Mouse (Mus musculus) intestine, embryonic 15.5 days (tissue): Measurements from ENCODE around the gene AI413582. TPM values are rescaled to one million over a fixed set of nuclear protein-coding genes. Genes with fewer than 3 reads are reported as not detected.
A peak's percentile ranks its signal among the peaks of the same experiment; 100 is the strongest.

Experiments used
- ATAC-seq: fragments of 200-750 bp; cut with Nextera tagmentation; 2 replicates; pipeline ENCODE4 v1.8.0; 2017; ENCODE audit warnings: moderate TSS enrichment, moderate library complexity
- H3K27ac ChIP-seq: fragments of 300-500 bp; sonication (generic); 2 replicates; pipeline ENCODE4 v1.5.1; 2015; ENCODE audit warnings: mild to moderate bottlenecking, inconsistent platforms
- H3K27me3 ChIP-seq: fragments of 300-500 bp; sonication (generic); replicated peaks from 2 replicates; pipeline ENCODE4 v1.6.1; 2015; ENCODE audit warnings: inconsistent platforms
- H3K36me3 ChIP-seq: fragments of 300-500 bp; sonication (generic); 2 replicates; pipeline ENCODE4 v1.6.1; 2015; ENCODE audit warnings: inconsistent platforms
- H3K4me1 ChIP-seq: fragments of 300-500 bp; sonication (generic); replicated peaks from 2 replicates; pipeline ENCODE4 v1.6.1; 2015; ENCODE audit warnings: inconsistent platforms
- H3K4me2 ChIP-seq: fragments of 300-500 bp; sonication (generic); replicated peaks from 2 replicates; pipeline ENCODE4 v1.6.1; 2015; ENCODE audit warnings: mild to moderate bottlenecking, inconsistent platforms
- H3K4me3 ChIP-seq: fragments of 300-500 bp; sonication (generic); replicated peaks from 2 replicates; pipeline ENCODE4 v1.5.1; 2015; ENCODE audit warnings: inconsistent platforms
- H3K9ac ChIP-seq: fragments of 300-500 bp; sonication (generic); 2 replicates; pipeline ENCODE4 v1.6.1; 2015; ENCODE audit warnings: inconsistent platforms
- H3K9me3 ChIP-seq: fragments of 300-500 bp; sonication (generic); 2 replicates; pipeline ENCODE4 v1.6.1; 2016; ENCODE audit warnings: inconsistent platforms
- WGBS: fragments of 180-500 bp; shearing (Covaris S2); methylation state at CpG from one replicate; pipeline ENCODE4 v1.1.7; 2015; 5-methylcytosine and 5-hydroxymethylcytosine counted together
- polyA plus RNA-seq: library from polyadenylated mRNA; unstranded; fragments of >200 nt; fragmentation: Nextera tagmentation; extraction: Ambion mirVana; gene quantifications from 2 replicates; pipeline ENCODE4 v1.2.1, GENCODE M21; 2015

The AI413582 gene
- polyA plus RNA-seq, 1 experiment from 2014 or later = 29.7 TPM

GRCm38 (mm10) chr17:27558845-27559244 is 6.7 kb downstream of the AI413582 start:
- H3K4me3 ChIP-seq = peak overlapping the region; percentile 89
- 16% methylated on average over 5 of the region's 5 CpGs for WGBS
- H3K4me1 ChIP-seq = peaks cover 31% of the 10 kb centered on the region

GRCm38 (mm10) chr17:27557927-27558661 is 7.5 kb downstream of the AI413582 start:
- H3K36me3 ChIP-seq = no peaks in the 10 kb centered on the region
- WGBS = 7% methylated on average over 14 of the region's 14 CpGs
- no peak for ATAC-seq
- H3K4me1 ChIP-seq = peaks cover 31% of the 10 kb centered on the region
- H3K9ac ChIP-seq = peak overlapping the region; percentile 84
- H3K4me2 ChIP-seq = peak overlapping the region; percentile 83
- H3K9me3 ChIP-seq = no peaks in the 10 kb centered on the region
- H3K27ac ChIP-seq = peak overlapping the region; percentile 95
- no peaks in the 10 kb centered on the region for H3K27me3 ChIP-seq
- peak overlapping the region; percentile 89 for H3K4me3 ChIP-seq

More at GRCm38 (mm10) chr17:27558845-27559244, 6.7 kb downstream of the AI413582 start:
- no peaks in the 10 kb centered on the region for H3K27me3 ChIP-seq
- no peak for ATAC-seq
- no peaks in the 10 kb centered on the region for H3K36me3 ChIP-seq
- peak overlapping the region; percentile 84; the same call in 1 of the 2 replicates for H3K9ac ChIP-seq
- peak overlapping the region; percentile 19 for H3K27ac ChIP-seq
- peak overlapping the region; percentile 83 for H3K4me2 ChIP-seq
- no peaks in the 10 kb centered on the region for H3K9me3 ChIP-seq

GRCm38 (mm10) chr17:27557181-27557926 is 8.2 kb downstream of the AI413582 start:
- peak overlapping the region; percentile 84 for H3K9ac ChIP-seq
- peak overlapping the region; percentile 83 for H3K4me2 ChIP-seq
- H3K4me1 ChIP-seq = peaks cover 31% of the 10 kb centered on the region
- under 1% methylated on average over 75 of the region's 75 CpGs for WGBS
- no peaks in the 10 kb centered on the region for H3K9me3 ChIP-seq
- H3K4me3 ChIP-seq = peak overlapping the region; percentile 89
- peak overlapping the region; percentile 95 for H3K27ac ChIP-seq
- no peaks in the 10 kb centered on the region for H3K27me3 ChIP-seq
- ATAC-seq = peak; percentile 13
- no peaks in the 10 kb centered on the region for H3K36me3 ChIP-seq

- Histone ChIP-seq H3K9ac (peak within 1 kb of the TSS; percentile 84), H3K4me2 (peak within 1 kb of the TSS; percentile 83), H3K4me1 (peaks cover 25% of the 10 kb centered on the region; the same call in 1 of the 2 replicates), H3K9me3 (no peaks in the 10 kb centered on the region), H3K36me3 (no peaks in the 10 kb centered on the region), H3K27ac (peak within 1 kb of the TSS; percentile 95), H3K4me3 (peak within 1 kb of the TSS; percentile 89), H3K27me3 (no peaks in the 10 kb centered on the region)
- WGBS = under 1% methylated on average over 79 of the region's 79 CpGs
- peak; percentile 76 for ATAC-seq
Measured at GRCm38 (mm10) chr17:27556315-27557011, 9.1 kb downstream of the AI413582 start, which contains the start of gene Hmga1. TSS of gene Hmga1 (plus strand) at chr17:27556497.

GRCm38 (mm10) chr17:27555512-27556172 is 9.9 kb downstream of the AI413582 start:
- H3K4me2 ChIP-seq = peak overlapping the region; percentile 83
- peaks cover 20% of the 10 kb centered on the region; the same call in 1 of the 2 replicates for H3K4me1 ChIP-seq
- under 1% methylated on average over 55 of the region's 55 CpGs for WGBS
- no peaks in the 10 kb centered on the region for H3K9me3 ChIP-seq
- H3K36me3 ChIP-seq = no peaks in the 10 kb centered on the region
- peak overlapping the region; percentile 84 for H3K9ac ChIP-seq
- no peaks in the 10 kb centered on the region for H3K27me3 ChIP-seq
- peak overlapping the region; percentile 89 for H3K4me3 ChIP-seq
- peak overlapping the region; percentile 95 for H3K27ac ChIP-seq
- ATAC-seq = peak; percentile 62

- ATAC-seq = peak; percentile 66
- Histone ChIP-seq H3K36me3 (no peaks in the 10 kb centered on the region), H3K9me3 (no peaks in the 10 kb centered on the region), H3K4me1 (peaks cover 20% of the 10 kb centered on the region; the same call in 1 of the 2 replicates), H3K27ac (peak overlapping the region; percentile 95), H3K4me2 (peak overlapping the region; percentile 83), H3K27me3 (no peaks in the 10 kb centered on the region), H3K9ac (peak overlapping the region; percentile 84), H3K4me3 (peak overlapping the region; percentile 89)
- 2% methylated on average over 36 of the region's 39 CpGs for WGBS
Measured at GRCm38 (mm10) chr17:27555075-27555511, 10.5 kb downstream of the AI413582 start.

- no peaks in the 10 kb centered on the region for H3K27me3 ChIP-seq
- H3K4me1 ChIP-seq = peaks cover 17% of the 10 kb centered on the region; the same call in 1 of the 2 replicates
- WGBS = 52% methylated on average over 20 of the region's 20 CpGs
- H3K27ac ChIP-seq = peak overlapping the region; percentile 95
- H3K9me3 ChIP-seq = no peaks in the 10 kb centered on the region
- ATAC-seq = no peak
- H3K4me2 ChIP-seq = peak overlapping the region; percentile 83
- peak overlapping the region; percentile 84 for H3K9ac ChIP-seq
- H3K4me3 ChIP-seq = peak overlapping the region; percentile 89
- no peaks in the 10 kb centered on the region for H3K36me3 ChIP-seq
Measured at GRCm38 (mm10) chr17:27554062-27554960, 11.2 kb downstream of the AI413582 start.

GRCm38 (mm10) chr17:27552215-27553201 is 13.0 kb downstream of the AI413582 start:
- no peak overlapping the region for H3K9ac ChIP-seq
- ATAC-seq = no peak
- no peak overlapping the region for H3K27ac ChIP-seq
- H3K36me3 ChIP-seq = no peaks in the 10 kb centered on the region
- no peak overlapping the region for H3K4me3 ChIP-seq
- no peaks in the 10 kb centered on the region for H3K27me3 ChIP-seq
- 76% methylated on average over 23 of the region's 23 CpGs for WGBS
- peaks cover 11% of the 10 kb centered on the region; the same call in 1 of the 2 replicates for H3K4me1 ChIP-seq
- no peak overlapping the region for H3K4me2 ChIP-seq
- no peaks in the 10 kb centered on the region for H3K9me3 ChIP-seq

GRCm38 (mm10) chr17:27551393-27551940 is 14.1 kb downstream of the AI413582 start:
- H3K27ac ChIP-seq = no peak overlapping the region
- peaks cover 11% of the 10 kb centered on the region; the same call in 1 of the 2 replicates for H3K4me1 ChIP-seq
- H3K4me2 ChIP-seq = no peak overlapping the region
- no peak overlapping the region for H3K9ac ChIP-seq
- 64% methylated on average over 10 of the region's 10 CpGs for WGBS
- no peak overlapping the region for H3K4me3 ChIP-seq
- no peaks in the 10 kb centered on the region for H3K9me3 ChIP-seq
- ATAC-seq = no peak
- H3K27me3 ChIP-seq = no peaks in the 10 kb centered on the region
- no peaks in the 10 kb centered on the region for H3K36me3 ChIP-seq

- H3K36me3 ChIP-seq = no peaks in the 10 kb centered on the region
- ATAC-seq = no peak
- H3K27ac ChIP-seq = no peak overlapping the region
- peaks cover 5% of the 10 kb centered on the region; the same call in 1 of the 2 replicates for H3K4me1 ChIP-seq
- no peak overlapping the region for H3K9ac ChIP-seq
- WGBS = 63% methylated on average over 8 of the region's 8 CpGs
- no peak overlapping the region for H3K4me2 ChIP-seq
- no peak overlapping the region for H3K4me3 ChIP-seq
- H3K27me3 ChIP-seq = no peaks in the 10 kb centered on the region
- H3K9me3 ChIP-seq = no peaks in the 10 kb centered on the region
Measured at GRCm38 (mm10) chr17:27549234-27549633, 16.3 kb downstream of the AI413582 start.
